Mouse (Mus musculus): Measurements from ENCODE around the gene Aldh5a1.

The Aldh5a1 gene

GRCm38 (mm10) chr13:24933199-24933598 lies 4.3 kb downstream of the Aldh5a1 start:
- DNase-seq (ENCODE audit: inconsistent ontology term), result no peak

- DNase-seq (ENCODE audit: inconsistent ontology term), result no peak
These were observed 6.9 kb downstream of the Aldh5a1 start for GRCm38 (mm10) chr13:24930591-24930990.

- no peak for DNase-seq (ENCODE audit: inconsistent ontology term)
These were observed 13.5 kb downstream of the Aldh5a1 start for GRCm38 (mm10) chr13:24923991-24924390.

GRCm38 (mm10) chr13:24921281-24921680 lies 16.2 kb downstream of the Aldh5a1 start:
- no peak for DNase-seq (ENCODE audit: inconsistent ontology term)

GRCm38 (mm10) chr13:24920333-24920977 lies 17.0 kb downstream of the Aldh5a1 start:
- DNase-seq (ENCODE audit: inconsistent ontology term), result peak; percentile 38

GRCm38 (mm10) chr13:24915831-24916230 lies 21.6 kb downstream of the Aldh5a1 start:
- DNase-seq (ENCODE audit: inconsistent ontology term), result no peak

- no peak for DNase-seq (ENCODE audit: inconsistent ontology term)
These were observed 22.5 kb downstream of the Aldh5a1 start for GRCm38 (mm10) chr13:24914915-24915314.

- no peak for DNase-seq (ENCODE audit: inconsistent ontology term)
These were observed 23.9 kb downstream of the Aldh5a1 start for GRCm38 (mm10) chr13:24913576-24913975.

GRCm38 (mm10) chr13:24909112-24909511 lies 28.3 kb downstream of the Aldh5a1 start:
- no peak for DNase-seq (ENCODE audit: inconsistent ontology term)

- no peak for DNase-seq (ENCODE audit: inconsistent ontology term)
These were observed 30.5 kb downstream of the Aldh5a1 start for GRCm38 (mm10) chr13:24906831-24907570.

- no peak for DNase-seq (ENCODE audit: inconsistent ontology term)
These were observed 32.0 kb downstream of the Aldh5a1 start for GRCm38 (mm10) chr13:24905422-24905821.

- no peak for DNase-seq (ENCODE audit: inconsistent ontology term)
These were observed 34.0 kb downstream of the Aldh5a1 start for GRCm38 (mm10) chr13:24903412-24903811.

GRCm38 (mm10) chr13:24901916-24902315 lies 35.5 kb downstream of the Aldh5a1 start:
- DNase-seq (ENCODE audit: inconsistent ontology term), result no peak

- DNase-seq (ENCODE audit: inconsistent ontology term), result no peak
These were observed 43.6 kb downstream of the Aldh5a1 start for GRCm38 (mm10) chr13:24893880-24894279.

- no peak for DNase-seq (ENCODE audit: inconsistent ontology term)
These were observed 44.9 kb downstream of the Aldh5a1 start for GRCm38 (mm10) chr13:24892516-24892915.

GRCm38 (mm10) chr13:24889554-24889953 lies 47.9 kb downstream of the Aldh5a1 start:
- DNase-seq (ENCODE audit: inconsistent ontology term), result peak; percentile 43

GRCm38 (mm10) chr13:24882411-24882810 lies 55.0 kb downstream of the Aldh5a1 start:
- no peak for DNase-seq (ENCODE audit: inconsistent ontology term)

- DNase-seq (ENCODE audit: inconsistent ontology term), result no peak
These were observed 56.8 kb downstream of the Aldh5a1 start for GRCm38 (mm10) chr13:24880704-24881103.

- DNase-seq (ENCODE audit: inconsistent ontology term), result no peak
These were observed 57.3 kb downstream of the Aldh5a1 start for GRCm38 (mm10) chr13:24880208-24880607.

GRCm38 (mm10) chr13:24879359-24880040 lies 58.0 kb downstream of the Aldh5a1 start:
- DNase-seq (ENCODE audit: inconsistent ontology term), result no peak

GRCm38 (mm10) chr13:24868233-24868632 lies 69.2 kb downstream of the Aldh5a1 start:
- no peak for DNase-seq (ENCODE audit: inconsistent ontology term)

- no peak for DNase-seq (ENCODE audit: inconsistent ontology term)
These were observed 69.7 kb downstream of the Aldh5a1 start for GRCm38 (mm10) chr13:24867789-24868188.

Data from Muller cell, postnatal 12 days (primary cell).